Mouse (Mus musculus): ENCODE measurements around the gene Trim37.

DNA sequence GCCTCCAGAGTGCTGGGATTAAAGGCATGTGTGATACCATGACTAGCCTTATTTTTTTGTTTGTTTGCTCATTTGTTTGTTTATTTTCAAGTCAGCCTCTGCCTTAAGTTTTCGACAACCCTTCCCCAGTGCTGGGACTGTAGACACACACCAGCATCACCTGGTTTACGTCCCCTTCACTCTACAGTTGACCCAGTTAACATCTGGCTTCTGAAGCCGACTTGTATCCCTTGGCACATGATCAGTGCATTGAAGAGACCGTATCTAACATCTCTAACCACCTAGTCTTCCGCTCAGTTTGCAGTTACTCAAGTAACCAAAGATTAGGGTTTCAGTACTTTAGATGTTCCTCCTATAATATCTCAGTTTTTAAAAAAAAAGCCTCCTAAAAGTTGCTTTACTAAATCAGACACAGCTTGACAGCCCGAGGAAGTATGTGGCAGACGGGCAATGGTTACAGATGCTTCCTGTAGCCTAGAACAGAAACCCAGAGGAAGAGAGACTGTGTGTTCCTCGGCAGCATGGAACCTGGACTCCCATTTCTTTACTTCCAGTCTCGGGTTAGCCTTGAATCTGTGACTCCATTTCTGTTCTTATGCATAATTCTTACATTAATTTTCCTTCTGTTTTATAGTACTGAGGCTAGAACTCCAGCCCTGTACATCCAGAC lies 118.4 kb downstream of the Trim37 start:
- TF ChIP-seq CTCF (IDR thresholded peaks at IDR 0.05; ENCODE audit: borderline replicate concordance, insufficient read depth, low read length) (no peak), POLR2A (IDR thresholded peaks at IDR 0.05; ENCODE audit: low read depth, low read length) (no peak)
